Mouse (Mus musculus): ENCODE results near the gene Htr6.
A peak's percentile ranks its signal among the peaks of the same experiment; 100 is the strongest.

- TF ChIP-seq CTCF (IDR thresholded peaks at IDR 0.05; ENCODE audit: low read depth, low read length) = peak; percentile 79
- TF ChIP-seq EP300 (IDR thresholded peaks at IDR 0.05; ENCODE audit: insufficient read depth, low read depth, low read length) = no peak
Measured at GRCm38 (mm10) chr4:139014793-139015192, 60.6 kb downstream of the Htr6 start.

All from ES-Bruce4 (cell line).